Mouse (Mus musculus) CH12F3 (cell line): Measurements from ENCODE around the gene Cpped1.

Source experiments
- in situ Hi-C: fragments of 300-500 bp; cut with MboI; formaldehyde crosslinking; loops from 2 replicates; pipeline ENCODE4 v1.14.3; 2020; ENCODE audit warnings: low sequenced_read_pairs

Cpped1 gene

DNA sequence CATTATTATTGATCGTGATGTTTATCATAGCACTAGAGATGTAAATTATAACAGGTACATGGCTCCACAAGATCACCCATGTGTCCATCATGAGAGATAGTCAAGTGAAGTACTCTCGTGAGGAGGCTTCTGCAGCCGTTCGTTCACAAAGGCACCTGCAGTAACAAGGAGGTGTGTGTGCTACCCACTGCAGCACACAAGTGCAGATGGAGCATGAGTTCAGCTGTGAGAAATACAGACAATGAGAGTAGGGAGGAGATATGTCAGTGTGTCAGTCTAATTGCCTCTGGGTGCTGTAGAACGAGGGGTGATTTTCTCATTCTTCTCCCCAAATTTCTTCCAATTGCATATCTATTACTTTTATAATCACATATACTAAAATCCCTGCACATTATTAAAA lies 63.9 kb downstream of the Cpped1 start:
- in situ Hi-C loops: no loop called here

DNA sequence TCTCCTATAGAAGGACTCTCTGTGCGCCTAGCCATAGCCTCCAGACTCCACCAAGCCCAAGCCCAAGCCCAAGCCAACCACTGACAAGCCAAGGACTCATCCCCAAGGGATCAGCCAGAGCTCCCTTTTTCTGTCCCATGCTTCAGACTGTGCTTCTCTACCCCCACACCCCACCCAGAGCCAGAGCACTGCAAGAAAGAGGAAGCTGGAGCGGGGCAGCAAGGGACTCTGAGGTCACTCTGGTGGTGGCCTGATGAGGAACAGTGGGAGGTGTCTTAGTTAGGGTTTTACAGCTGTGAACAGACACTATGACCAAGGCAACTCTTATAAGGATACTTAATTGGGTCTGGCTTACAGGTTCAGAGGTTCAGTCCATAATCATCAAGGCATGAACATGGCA lies 65.8 kb downstream of the Cpped1 start:
- in situ Hi-C loops: no loop called here

DNA sequence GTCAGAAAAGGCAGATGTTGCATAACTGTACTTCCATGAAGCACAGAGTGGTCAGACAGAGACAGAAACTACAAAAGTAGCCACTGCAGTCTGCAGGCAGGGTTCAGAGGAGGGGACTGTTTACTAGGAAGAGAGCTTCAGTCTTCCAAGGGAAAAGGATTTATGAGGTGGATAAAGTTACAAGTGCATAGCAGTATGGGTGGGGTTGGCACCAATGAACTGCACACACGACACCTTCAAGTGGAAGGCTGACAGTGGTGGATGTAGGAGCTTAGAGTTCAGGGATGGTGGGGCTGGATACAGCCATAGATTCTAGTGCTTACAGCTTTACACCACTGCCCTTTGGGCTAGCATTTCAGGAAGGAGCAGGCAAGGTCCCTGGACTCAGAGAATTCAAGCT lies 75.8 kb downstream of the Cpped1 start:
- in situ Hi-C loops: no loop called here

DNA sequence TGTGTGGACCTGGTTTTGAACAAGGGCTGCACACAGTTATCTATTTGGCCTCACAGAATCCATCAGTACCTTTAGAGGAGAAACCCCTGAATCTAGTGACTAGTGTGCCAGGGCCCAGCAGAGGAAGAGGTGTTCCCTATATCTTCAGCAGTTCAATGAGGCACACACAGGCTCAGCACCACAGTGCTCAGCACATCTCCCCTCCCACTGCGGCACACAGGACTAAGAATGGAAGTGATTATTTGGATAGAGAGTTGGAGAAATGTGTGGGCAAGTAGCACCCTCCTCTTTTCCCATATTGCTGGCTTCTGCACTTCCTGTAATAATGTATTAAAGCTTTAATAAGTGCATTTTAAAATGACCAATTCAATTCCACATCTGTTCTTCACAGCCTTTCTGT lies 80.4 kb downstream of the Cpped1 start:
- in situ Hi-C loops: no loop called here

DNA sequence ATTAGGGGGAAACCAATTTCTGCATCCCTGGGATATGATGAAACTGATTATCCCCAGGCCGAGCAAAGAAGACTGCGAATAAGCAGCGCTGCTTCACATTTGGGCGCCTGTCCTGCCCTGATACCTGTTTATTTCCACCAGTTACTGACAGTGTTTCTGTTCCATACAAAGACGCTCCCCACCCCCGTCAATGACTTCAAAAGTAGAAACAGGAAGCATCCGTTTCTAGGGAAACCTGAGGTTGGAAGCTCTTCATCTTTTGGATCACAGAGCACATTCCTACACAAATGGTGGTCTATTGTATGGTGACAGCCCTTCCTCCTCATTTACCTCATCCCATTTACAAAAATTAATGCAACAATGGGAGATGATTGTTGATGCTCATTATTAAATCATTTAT lies 84.4 kb downstream of the Cpped1 start:
- in situ Hi-C loops: no loop called here

DNA sequence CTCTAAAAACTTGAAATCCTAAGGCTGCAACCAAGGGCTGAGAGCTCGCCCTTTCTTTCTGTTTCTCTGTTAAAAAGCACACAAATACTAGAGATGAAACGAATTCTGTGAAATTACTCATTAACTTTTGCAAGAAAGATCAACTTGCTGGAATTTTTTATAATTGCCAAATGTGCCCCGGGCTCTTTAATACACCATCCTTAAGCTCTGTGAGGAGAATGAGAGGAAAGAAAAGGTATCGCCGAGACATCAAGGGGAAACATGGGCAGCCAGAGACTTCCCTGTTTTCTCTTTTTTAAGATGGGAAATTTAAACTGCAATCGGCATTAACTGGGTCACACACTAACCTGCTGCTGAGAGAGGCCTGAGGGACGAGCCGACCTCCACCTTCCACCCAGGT lies 84.9 kb downstream of the Cpped1 start:
- in situ Hi-C loops: no loop called here

DNA sequence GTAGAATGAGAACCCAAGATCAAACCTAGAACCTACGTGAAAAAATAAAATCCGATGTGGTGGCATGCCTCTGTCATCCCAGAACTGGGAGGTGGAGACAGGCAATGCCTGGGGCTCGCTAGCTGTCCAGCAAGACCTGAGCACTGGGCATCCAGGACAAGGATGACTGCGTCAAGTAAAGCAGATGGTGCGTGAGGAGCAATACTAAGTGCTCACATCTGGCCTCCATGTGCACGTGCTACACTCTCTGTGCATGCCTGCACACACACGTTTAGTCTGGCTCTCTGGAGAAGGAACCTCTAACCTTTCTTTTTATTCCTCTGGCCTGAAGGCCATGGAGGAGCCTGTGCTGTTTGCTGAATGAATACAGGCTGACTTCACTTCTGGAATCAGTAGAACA lies 88.5 kb downstream of the Cpped1 start:
- in situ Hi-C loops: no loop called here

DNA sequence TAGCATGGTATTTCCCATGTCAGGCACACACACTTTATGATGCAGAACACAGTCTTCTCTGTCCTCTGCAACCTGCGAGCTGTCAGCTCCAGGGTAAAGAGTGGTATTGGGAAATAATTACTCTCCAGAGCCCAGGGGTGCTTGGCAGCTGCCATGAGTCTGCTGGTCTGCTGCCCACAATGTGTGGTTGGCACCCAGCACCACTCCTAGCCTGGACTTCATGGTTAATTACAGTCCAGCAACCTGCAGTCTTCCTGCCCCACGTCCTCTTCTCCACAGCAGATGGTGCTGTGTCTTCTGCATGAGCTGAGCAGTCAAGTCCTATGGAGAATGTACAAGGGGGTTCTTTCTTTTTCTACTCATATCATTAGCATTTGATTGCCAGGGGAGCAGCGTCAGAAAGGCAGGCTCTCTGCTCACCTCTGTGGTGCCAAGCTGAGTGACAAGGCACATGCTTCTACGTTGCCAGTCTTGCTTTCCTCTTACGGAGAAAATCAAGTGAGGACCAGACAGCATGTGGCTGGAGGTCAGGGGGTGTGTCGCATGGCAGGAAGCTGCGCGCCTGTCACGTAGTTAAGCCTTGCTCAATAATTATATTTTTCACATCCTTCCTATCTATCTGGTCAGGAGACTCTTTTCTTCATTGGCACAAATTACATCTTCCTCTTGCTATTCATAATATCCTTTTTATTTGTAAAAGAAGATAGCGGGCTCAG lies 94.2 kb downstream of the Cpped1 start:
- in situ Hi-C loops: no loop called here

DNA sequence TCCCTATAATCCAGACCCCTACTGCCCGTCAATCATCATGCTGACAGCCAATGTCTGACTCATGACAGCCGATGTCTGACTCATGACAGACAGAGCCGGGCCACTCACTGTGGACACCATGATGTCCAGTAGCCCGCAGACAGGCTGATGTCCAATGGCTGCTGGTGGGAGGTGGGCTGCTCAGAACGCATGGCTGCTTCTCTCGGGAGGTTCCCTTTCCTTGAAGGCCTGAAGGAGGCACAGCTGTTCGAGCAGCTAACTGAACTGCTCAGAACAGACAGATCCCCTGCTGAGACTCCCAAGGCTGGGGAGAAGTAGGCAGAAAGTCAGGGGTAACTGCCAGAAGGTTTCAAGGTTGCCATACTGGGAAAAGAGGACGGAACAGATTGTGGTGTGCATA lies 97.1 kb downstream of the Cpped1 start:
- in situ Hi-C loops: no loop called here

DNA sequence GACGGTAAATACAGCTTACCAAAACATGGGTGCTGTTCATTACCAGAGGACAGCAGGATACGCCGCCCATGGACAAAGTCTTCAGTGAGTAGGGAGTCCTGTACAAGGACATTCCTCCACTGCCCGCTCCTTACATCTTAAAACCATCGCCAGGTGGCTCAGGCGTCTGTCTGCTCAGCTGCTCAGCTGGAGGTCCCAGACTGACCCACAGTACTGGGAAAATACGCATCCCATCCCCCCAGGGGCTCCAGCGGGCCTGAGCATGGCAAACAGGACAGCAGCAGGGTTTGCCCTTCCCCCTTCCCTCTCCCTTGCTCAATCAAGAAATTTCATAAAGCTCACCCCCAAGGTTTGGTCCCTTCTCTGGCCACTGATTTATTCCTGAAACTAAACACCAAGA lies 99.6 kb downstream of the Cpped1 start:
- in situ Hi-C loops: no loop called here

DNA sequence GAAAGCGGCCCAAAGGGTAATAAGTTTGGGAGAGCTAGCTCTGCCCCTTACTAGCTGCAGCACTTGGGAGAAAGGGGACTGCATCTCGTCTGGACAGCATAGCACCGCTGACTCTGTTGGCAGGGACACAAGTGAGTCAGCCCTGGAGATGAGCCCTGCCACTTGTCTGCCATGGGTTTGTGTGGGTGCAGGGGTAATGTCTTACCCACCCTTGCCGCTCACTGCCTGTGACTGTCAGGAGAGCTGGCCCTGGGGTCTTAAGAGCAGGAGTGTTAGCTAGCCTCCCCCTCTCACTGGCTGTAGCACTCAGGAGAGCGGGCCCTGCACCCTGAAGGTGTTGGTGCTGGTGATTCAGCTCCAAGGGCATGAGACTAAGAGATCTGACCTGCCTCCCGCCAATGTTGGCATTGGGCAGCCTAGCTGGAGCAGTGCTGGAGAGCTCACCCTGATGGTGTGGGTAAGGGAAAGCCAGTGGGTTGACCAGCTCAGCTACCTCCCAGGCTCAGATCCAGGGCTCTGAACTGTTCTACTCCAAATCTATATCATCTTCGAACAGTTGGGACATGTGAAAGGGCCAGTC lies 107.2 kb downstream of the Cpped1 start:
- in situ Hi-C loops: no loop called here

DNA sequence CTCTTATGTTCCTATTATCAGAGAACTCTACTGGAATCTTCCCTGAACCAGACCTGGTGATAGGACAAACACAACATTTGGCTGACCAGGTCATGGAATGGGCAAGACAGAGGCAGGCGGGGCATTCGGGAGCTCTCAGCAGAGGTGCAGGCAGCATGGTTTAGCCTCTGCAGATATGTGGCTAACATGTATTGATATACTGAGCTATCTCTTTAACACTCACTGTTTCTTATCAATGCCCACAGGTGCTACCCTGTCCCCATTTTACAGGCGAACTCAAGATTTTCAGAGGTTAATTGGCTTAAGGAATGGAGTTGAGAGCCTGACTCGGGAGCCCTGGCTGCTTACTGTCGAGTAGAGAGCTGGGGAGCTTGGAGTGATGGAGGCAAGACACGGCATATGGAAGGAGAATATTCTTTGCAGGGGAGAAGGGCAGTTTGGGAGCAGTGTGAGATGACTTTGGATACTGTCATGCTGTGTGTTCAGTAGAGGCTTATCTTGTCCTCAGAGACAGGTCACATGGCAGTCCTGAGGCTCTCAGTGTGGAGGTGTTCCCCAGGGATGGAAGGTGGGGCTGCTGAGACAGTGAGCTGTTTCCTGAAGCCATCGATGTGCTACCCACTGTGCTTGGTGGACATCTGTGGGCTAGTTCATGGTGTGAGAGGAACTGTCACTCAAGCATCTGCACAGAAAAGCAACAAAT lies 113.3 kb downstream of the Cpped1 start:
- in situ Hi-C loops: no loop called here

DNA sequence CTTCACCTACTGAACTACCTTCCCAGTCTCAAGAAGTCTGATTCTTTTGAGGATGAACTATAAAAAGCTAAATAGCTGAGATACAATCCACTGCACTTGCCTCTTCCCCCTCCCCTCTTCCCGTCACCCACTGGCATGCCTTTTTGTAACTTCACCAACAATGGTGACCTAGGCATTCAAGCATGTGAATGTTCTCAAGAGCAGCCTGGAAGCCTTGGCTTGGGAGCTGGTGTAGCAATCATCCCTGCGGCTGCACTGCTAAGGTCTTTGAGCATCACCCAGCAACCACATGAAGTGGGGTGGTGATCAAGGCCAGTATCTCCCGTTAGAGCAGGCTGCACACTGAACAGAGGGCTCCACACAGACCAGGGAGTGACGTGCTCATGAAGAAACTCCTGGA lies 114.6 kb downstream of the Cpped1 start:
- in situ Hi-C loops: no loop called here

DNA sequence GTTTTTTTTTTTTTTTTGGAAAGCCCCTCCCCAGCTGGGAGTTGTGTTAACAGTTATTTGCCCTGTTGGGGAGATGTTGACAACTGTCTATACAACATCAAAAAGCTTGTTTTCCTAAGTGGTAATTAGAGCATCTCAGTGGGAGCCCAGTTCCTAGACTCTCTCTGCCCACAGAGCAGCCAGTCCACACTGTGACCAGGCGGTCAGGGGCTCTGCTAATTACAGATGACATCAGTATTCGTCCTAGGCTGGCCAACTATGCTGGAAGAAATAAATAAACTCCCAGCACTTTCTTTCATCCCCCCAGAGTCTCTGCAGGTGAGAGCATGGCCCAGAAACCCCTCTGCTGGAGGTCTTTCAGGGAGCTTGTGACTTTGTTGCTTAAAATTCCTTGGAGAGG lies 115.9 kb downstream of the Cpped1 start:
- in situ Hi-C loops: no loop called here

DNA sequence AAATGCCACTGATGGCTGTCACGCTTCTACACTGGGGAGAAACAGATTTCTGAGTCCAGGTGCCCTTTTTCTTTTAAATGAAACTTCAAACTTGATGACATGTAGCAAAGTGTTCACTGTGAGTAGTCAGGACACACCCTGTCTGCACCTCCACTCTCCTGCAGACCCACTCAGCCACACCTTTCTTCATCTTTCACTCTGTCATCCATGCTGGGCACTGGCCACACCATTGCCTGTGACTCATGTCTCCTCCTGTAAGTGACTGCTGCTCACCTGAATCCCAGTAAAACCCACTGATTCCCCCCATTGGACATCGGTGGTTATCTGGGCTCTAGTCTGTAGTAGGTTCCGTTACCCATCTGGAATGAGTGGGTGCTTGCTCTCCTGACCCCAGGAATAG lies 118.8 kb downstream of the Cpped1 start:
- in situ Hi-C loops: no loop called here

DNA sequence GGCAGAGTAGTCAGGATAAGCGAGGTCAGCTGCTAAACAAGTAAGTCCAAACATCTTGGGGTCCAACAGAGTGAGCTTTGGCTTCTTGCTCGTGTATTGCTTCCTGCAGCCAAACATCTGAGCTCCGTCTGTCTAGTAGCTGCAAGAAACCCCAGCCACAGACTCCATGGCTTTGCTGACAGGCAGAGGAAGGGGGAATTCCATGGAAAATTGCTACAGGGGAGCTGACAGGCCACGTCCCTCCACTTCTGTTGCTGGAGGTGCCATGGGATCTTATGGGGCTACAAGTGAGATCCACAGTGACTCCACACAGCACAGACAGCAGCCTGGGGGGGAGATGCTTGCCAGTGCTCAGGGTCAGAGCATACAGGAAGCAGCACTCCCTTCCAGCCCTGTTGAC lies 123.4 kb downstream of the Cpped1 start:
- in situ Hi-C loops: no loop called here

DNA sequence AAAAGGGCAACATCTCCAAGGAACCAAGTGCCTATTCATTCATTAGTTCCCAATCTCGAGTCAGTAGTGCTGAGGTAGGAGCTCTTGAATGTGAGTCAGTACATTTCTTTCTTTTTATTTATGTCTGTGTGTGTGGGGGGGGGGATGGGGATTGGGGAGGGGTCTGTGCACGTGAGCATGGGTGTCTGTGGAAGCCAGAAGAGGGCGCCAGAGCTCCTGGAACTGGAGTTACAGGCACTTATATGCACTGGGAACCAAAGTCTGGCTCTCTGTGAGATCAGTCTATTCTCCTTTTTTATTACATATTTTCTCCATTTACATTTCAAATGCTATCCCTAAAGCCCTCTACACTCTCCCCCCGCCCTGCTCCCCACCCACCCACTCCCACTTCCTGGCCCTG lies 124.9 kb downstream of the Cpped1 start:
- in situ Hi-C loops: no loop called here

DNA sequence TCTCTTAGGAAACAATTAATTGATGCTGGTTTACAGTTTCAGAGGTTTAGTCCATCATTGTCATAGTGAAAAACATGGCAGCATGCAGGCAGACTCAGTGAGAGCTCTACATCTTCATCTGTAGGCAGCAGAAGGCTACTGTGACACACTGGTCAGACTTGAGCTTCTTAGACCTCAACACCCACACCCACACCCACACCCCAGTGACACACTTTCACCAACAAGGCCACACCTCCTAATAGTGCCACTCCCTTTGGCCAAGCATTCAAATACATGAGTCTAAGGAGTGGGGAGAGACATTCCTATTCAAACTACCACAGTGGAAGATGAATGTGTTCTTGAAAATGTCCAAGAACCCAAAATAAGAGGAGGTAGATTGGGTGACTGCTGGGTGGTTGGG lies 125.9 kb downstream of the Cpped1 start:
- in situ Hi-C loops: no loop called here

DNA sequence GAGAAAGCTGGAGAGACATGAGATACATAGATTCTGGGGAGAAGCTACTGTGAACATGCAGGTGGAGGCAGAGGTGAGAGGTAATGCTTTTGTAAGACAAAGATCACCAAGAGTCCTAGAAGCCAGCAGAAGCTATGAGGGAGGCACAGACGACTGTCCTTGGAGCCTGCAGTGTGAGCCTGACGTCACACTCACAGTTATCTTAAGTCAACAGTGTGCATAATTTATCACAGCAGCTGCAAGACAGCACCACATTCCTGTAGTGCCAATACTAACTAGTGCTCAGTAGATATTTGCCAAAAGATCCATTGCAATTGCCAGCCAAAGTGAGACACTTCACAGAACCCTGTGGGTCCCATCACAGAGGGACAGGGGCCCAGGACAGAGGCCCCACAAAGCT lies 127.2 kb downstream of the Cpped1 start:
- in situ Hi-C loops: no loop called here

DNA sequence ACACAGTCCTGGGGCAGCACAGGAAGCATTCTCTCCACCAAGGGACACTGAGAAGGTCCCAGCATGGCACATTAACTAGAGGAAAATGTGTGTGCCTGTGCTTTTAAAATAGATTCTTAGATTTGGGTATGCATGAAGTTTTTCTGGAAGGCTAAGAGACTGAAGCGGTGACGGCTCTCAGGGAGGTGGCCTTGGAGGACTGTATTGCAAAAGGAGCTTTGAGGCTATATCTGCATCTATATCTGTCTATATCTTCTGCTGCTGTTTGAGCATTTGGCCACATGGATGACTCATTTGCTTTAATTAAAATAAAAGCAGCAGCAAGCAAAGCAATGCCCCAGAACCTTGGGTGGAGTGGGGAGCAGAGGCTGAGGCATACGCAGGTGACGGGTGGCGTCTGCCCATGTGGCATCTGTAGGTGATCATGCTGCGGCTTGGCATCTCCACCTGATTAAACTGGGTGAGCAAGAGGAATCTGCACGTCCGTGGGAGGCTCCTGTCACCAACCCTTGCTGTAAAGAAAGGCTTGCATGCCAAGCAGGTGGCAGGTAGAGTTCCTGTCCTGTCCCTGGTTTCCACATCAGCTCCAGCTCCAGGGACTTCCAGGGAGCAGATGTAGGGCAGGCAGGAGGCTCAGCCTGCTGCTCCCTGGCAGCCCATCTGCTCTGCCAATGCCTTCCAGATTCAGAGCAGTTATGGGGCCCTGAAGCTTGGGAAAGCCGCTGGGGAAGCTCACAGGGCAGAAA lies 130.4 kb downstream of the Cpped1 start:
- in situ Hi-C loops: no loop called here

DNA sequence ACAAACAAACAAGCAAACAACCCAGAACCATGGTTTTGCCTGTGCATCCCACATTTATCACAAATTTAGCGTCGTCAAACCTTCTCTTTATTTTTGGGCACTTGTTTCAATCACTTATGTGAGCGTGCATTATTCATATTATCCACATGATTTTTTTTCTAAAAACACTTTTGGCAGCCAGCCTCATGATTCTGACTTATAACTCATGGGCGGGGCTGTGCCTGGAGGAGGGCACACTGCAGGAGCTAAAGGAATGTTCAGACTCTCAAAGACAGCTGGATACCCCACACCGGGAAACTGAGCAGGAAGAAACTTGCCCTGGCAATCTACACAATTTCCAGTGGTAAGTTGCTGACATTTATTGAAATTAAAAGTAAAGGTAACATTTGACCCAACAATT lies 131.1 kb downstream of the Cpped1 start:
- in situ Hi-C loops: no loop called here

DNA sequence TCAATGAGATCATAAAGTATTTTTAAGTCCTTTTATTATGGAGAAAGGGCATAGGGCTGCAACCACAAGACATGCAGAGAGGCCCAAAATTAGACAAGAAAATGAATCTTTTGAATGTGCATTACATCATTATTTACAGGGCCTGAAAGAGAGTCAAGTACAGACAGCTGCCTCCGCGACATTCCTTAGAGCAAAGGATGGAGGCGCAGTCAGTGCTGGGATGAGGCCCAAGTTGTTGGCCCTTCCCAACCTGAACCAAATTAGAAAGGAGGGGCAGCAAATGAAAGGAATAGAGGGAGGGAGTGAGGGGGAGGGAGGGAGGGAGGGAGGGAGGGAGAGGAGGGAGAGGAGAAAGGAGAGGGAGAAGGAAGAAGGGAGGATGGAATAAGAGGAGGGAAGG lies 132.7 kb downstream of the Cpped1 start:
- in situ Hi-C loops: no loop called here
